Mouse (Mus musculus): ENCODE measurements around the gene Vmn1r204. TPM values are rescaled to one million over a fixed set of nuclear protein-coding genes. Genes with fewer than 3 reads are reported as not detected.
"Not testable (repeated sequence)": the region's sequence is repeated elsewhere in the genome, so short reads cannot be mapped to it uniquely, and the experiment has no call there.

Gene Vmn1r204
- not detected in 2 replicates for polyA plus RNA-seq (2015; fragmentation: Nextera tagmentation; extraction: Ambion mirVana)

DNA sequence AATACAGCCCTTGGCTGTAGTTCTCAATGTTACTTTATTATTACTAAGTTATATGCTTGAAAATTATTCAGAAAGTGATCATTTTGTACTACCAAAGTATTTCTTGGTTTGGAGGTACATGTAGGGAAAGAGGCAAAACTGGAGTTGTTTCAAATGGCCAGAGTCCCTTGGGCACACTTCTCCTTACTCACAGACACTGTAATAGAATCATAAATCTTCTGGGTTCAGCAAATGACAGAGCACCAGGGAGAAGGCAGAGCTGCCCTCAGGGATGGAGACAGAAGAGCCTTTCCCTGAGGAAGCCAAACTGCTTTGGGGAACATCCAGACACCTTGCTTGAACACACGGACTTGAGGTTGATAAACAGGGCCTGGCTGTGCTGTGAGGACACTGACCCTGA is at the start of gene Vmn1r204:
TSS of gene Vmn1r204 (plus strand) at position 301 of the 400 bp plus-strand sequence.
- WGBS: 64% methylated on average over 1 of the region's 1 CpGs
- not testable (repeated sequence) for H3K9me3 ChIP-seq; H3K27me3 ChIP-seq; H3K4me2 ChIP-seq; ATAC-seq (ENCODE audit: low read depth); H3K27ac ChIP-seq (replicated peaks); H3K36me3 ChIP-seq; H3K4me1 ChIP-seq (replicated peaks); H3K4me3 ChIP-seq; H3K9ac ChIP-seq

DNA sequence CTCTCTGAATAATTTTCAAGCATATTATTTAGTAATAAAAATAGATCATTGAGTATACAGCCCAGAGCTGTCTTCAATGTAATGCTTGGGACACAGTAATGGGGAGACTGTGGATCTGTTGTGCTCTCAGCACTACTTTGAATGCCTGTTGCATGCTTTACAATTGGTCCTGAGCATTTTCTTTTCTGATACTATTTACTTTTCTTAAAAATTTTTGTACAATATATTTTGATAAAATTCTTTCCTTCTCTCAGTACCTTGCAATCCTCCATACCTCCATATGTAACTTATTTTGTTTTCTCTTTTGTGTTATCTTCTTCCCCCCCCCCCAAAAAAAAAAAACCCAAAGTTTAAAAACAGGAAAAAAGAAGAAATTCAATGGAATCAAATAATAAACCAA is 47.7 kb upstream of the Vmn1r204 start, which contains the start of gene Vmn1r202:
TSS of gene Vmn1r202 (minus strand) at position 101 of the 400 bp plus-strand sequence.
- Histone ChIP-seq H3K27me3 (no peaks in the 10 kb centered on the region), H3K4me3 (no peak within 1 kb of the TSS), H3K36me3 (no peaks in the 10 kb centered on the region), H3K27ac (replicated peaks) (no peak within 1 kb of the TSS), H3K9ac (no peak within 1 kb of the TSS), H3K9me3 (no peaks in the 10 kb centered on the region), H3K4me2 (no peak within 1 kb of the TSS), H3K4me1 (replicated peaks) (no peaks in the 10 kb centered on the region)
- ATAC-seq (ENCODE audit: low read depth): no peak

DNA sequence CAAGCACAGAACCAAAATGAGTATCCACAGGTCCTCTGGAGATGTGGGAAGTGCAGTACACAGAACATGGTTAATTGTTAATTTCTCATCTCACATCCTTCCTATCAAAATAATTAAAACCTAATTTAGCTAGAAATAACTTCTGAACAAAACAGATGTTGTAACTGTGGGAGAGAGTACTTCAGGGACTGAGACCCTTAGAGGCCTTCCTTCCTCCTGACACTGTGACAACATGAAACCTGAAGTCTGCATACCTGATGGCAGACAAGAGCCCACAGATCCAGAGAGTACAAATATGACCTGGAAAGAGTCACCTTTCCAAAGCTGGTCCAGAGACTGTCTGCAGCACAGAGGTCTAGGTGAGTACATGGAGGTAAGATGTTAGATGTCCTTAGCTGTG is 35.2 kb upstream of the Vmn1r204 start, which contains the start of gene Vmn1r203:
TSS of gene Vmn1r203 (plus strand) at position 301 of the 400 bp plus-strand sequence.
- no peak for ATAC-seq (ENCODE audit: low read depth)
- Histone ChIP-seq H3K27ac (replicated peaks) (no peak within 1 kb of the TSS), H3K4me2 (no peak within 1 kb of the TSS), H3K27me3 (no peaks in the 10 kb centered on the region), H3K9ac (no peak within 1 kb of the TSS), H3K4me3 (no peak within 1 kb of the TSS), H3K4me1 (replicated peaks) (no peaks in the 10 kb centered on the region), H3K9me3 (no peaks in the 10 kb centered on the region), H3K36me3 (no peaks in the 10 kb centered on the region)

DNA sequence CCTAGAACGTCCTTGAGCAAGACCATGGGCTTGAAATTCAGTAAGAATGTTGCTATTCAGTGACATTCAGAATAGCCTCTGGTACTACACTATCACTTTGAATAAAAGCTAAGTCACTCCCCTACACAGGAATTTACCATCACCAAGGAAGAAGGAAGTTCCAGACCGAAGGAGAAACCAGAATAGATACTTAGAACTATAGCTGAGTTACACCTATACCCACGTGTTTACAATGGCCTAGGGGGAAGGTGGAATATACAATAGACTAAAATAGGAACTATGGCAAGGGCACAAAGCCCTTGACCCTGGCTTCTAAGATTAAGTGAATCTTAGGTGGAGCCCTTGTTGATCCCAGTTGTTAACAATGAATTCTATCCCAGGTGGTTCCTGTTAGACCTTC is 21.9 kb downstream of the Vmn1r204 start:
- H3K36me3 ChIP-seq; H3K4me2 ChIP-seq; H3K4me3 ChIP-seq; H3K9me3 ChIP-seq; H3K4me1 ChIP-seq (replicated peaks); ATAC-seq (ENCODE audit: low read depth); H3K9ac ChIP-seq; H3K27me3 ChIP-seq; H3K27ac ChIP-seq (replicated peaks): not testable (repeated sequence)
- WGBS: 92% methylated on average over 3 of the region's 3 CpGs

DNA sequence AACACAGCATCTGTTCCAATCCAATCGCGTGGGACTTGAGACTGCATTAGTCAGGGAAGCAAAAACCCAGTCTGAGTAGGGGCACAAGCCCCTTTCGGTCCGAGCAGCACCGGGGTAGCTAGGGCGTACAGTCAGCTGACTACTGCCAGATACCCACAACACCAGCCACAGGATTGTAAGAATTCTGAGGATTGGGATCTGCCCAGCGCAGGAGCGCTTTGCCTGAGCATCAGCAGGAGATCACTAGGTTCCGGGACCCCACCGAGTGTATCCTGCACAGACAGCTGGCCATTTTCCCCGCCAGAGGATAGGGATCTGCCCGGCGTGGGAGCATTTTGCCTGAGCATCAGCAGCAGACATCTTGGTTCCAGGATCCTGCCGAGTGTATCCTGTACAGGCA is 30.3 kb downstream of the Vmn1r204 start:
- not testable (repeated sequence) for H3K4me3 ChIP-seq; H3K9ac ChIP-seq; H3K4me2 ChIP-seq; H3K4me1 ChIP-seq (replicated peaks); H3K9me3 ChIP-seq; H3K36me3 ChIP-seq; H3K27ac ChIP-seq (replicated peaks); ATAC-seq (ENCODE audit: low read depth); H3K27me3 ChIP-seq
- WGBS: 86% methylated on average over 14 of the region's 14 CpGs

DNA sequence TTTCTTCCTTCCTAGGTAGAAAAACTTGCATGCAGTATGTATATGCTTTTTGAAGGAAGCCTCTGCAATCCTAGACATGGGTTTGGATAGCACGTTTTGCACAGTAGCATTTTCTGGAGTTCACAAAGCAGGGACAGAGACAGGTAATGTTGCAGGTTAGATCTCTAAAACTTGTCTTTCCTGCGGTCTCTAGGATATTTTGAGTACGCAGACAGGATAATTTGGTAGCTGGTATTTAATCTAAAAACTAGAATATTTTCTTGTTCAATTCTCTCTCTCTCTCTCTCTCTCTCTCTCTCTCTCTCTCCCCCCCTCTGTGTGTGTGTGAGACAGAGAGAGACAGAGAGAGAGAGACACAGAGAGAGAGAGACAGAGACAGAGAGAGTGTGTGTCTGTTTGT is 39.9 kb downstream of the Vmn1r204 start, which contains the start of gene Vmn1r205:
TSS of gene Vmn1r205 (minus strand) at position 101 of the 400 bp plus-strand sequence.
- no peaks in the 10 kb centered on the region for H3K36me3 ChIP-seq
- H3K4me2 ChIP-seq: no peak within 1 kb of the TSS
- H3K4me1 ChIP-seq (replicated peaks): no peaks in the 10 kb centered on the region
- no peaks in the 10 kb centered on the region for H3K27me3 ChIP-seq
- WGBS: 83% methylated on average over 3 of the region's 3 CpGs
- ATAC-seq (ENCODE audit: low read depth): no peak
- H3K27ac ChIP-seq (replicated peaks): no peak within 1 kb of the TSS
- H3K9ac ChIP-seq: no peak within 1 kb of the TSS
- H3K4me3 ChIP-seq: no peak within 1 kb of the TSS
- H3K9me3 ChIP-seq: no peaks in the 10 kb centered on the region

Other genes starting within 250 kb of the Vmn1r204 start
- gene Vmn1r197, start 228.6 kb upstream of the Vmn1r204 start, polyA plus RNA-seq (2015; fragmentation: Nextera tagmentation; extraction: Ambion mirVana): not detected in 2 replicates
- not detected in 2 replicates for gene Vmn1r198, start 202.8 kb upstream of the Vmn1r204 start, polyA plus RNA-seq (2015; fragmentation: Nextera tagmentation; extraction: Ambion mirVana)
- gene Vmn1r199, start 173.4 kb upstream of the Vmn1r204 start, polyA plus RNA-seq (2015; fragmentation: Nextera tagmentation; extraction: Ambion mirVana): not detected in 2 replicates
- gene Vmn1r200, start 162.8 kb upstream of the Vmn1r204 start, polyA plus RNA-seq (2015; fragmentation: Nextera tagmentation; extraction: Ambion mirVana): not detected in 2 replicates
- not detected in 2 replicates for gene Vmn1r201, start 81.3 kb upstream of the Vmn1r204 start, polyA plus RNA-seq (2015; fragmentation: Nextera tagmentation; extraction: Ambion mirVana)
- gene Vmn1r202, start 47.8 kb upstream of the Vmn1r204 start, polyA plus RNA-seq (2015; fragmentation: Nextera tagmentation; extraction: Ambion mirVana): not detected in 2 replicates
- gene Vmn1r203, start 35.1 kb upstream of the Vmn1r204 start, polyA plus RNA-seq (2015; fragmentation: Nextera tagmentation; extraction: Ambion mirVana): not detected in 2 replicates
- not detected in 2 replicates for gene Vmn1r205, start 39.8 kb downstream of the Vmn1r204 start, polyA plus RNA-seq (2015; fragmentation: Nextera tagmentation; extraction: Ambion mirVana)
- gene Vmn1r206, start 71.1 kb downstream of the Vmn1r204 start, polyA plus RNA-seq (2015; fragmentation: Nextera tagmentation; extraction: Ambion mirVana): not detected in 2 replicates
- not detected in 2 replicates for gene Vmn1r207-ps, start 176.4 kb downstream of the Vmn1r204 start, polyA plus RNA-seq (2015; fragmentation: Nextera tagmentation; extraction: Ambion mirVana)
- gene Vmn1r208, start 224.2 kb downstream of the Vmn1r204 start, polyA plus RNA-seq (2015; fragmentation: Nextera tagmentation; extraction: Ambion mirVana): not detected in 2 replicates

Measured in neural tube, embryonic 13.5 days (tissue).